Mouse (Mus musculus) thymus, adult 2 months (tissue): ENCODE data around the gene Sp2.

Experiments used
- CTCF ChIP-seq: fragments of 200-500 bp; IDR thresholded peaks from 2 replicates; pipeline ENCODE4 v1.5.1; 2012; ENCODE audit warnings: mild to moderate bottlenecking, control low read depth, low read length, moderate library complexity, borderline replicate concordance; ENCODE audit not compliant: control insufficient read depth, poor library complexity, insufficient read depth; ENCODE audit errors: extremely low read depth
- POLR2A ChIP-seq: fragments of 200-500 bp; IDR thresholded peaks from 2 replicates; pipeline ENCODE4 v1.6.1; 2012; ENCODE audit warnings: mild to moderate bottlenecking, low read length, control low read depth, moderate library complexity; ENCODE audit not compliant: control insufficient read depth, poor library complexity, insufficient read depth; ENCODE audit errors: extremely low read depth

- TF ChIP-seq POLR2A (no peak), CTCF (no peak)
Observed at GRCm38 (mm10) chr11:96995031-96995430, 12.3 kb upstream of the Sp2 start.
